Mouse (Mus musculus): ENCODE results near the gene Selenov. TPM values are rescaled to one million over a fixed set of nuclear protein-coding genes. Genes with fewer than 3 reads are reported as not detected.

Gene Selenov
- polyA plus RNA-seq, 1 experiment from 2014 or later: not detected

- no peak overlapping the region for H3K27ac ChIP-seq (ENCODE audit: low read depth, low read length)
- 70% methylated on average over 3 of the region's 3 CpGs for WGBS
Observed at GRCm38 (mm10) chr7:28271761-28272160, 19.2 kb downstream of the Selenov start.

GRCm38 (mm10) chr7:28269355-28269754, 21.6 kb downstream of the Selenov start:
- Histone ChIP-seq H3K36me3 (ENCODE audit: control insufficient read depth, insufficient read depth, low read length) (peaks cover 3% of the 10 kb centered on the region; the same call in 1 of the 2 replicates), H3K4me1 (ENCODE audit: control insufficient read depth, insufficient read depth, low read length) (peaks cover 4% of the 10 kb centered on the region; the same call in 1 of the 2 replicates), H3K9me3 (ENCODE audit: control insufficient read depth, low read length) (no peaks in the 10 kb centered on the region), H3K27ac (ENCODE audit: low read depth, low read length) (no peak overlapping the region), H3K9ac (ENCODE audit: low read depth, low read length) (no peak overlapping the region), H3K27me3 (ENCODE audit: control insufficient read depth, insufficient read depth, low read length) (no peaks in the 10 kb centered on the region), H3K4me2 (replicated peaks; ENCODE audit: low read depth, low read length) (peak overlapping the region; percentile 82; the same call in 1 of the 2 replicates), H3K4me3 (ENCODE audit: low read length) (no peak overlapping the region; the same call in 1 of the 2 replicates)
- no peak for ATAC-seq (ENCODE audit: low FRiP score, low TSS enrichment)
- WGBS: 93% methylated on average over 12 of the region's 12 CpGs

More at GRCm38 (mm10) chr7:28271761-28272160, 19.2 kb downstream of the Selenov start:
- Histone ChIP-seq H3K4me2 (replicated peaks; ENCODE audit: low read depth, low read length) (no peak overlapping the region), H3K27me3 (ENCODE audit: control insufficient read depth, insufficient read depth, low read length) (no peaks in the 10 kb centered on the region), H3K36me3 (ENCODE audit: control insufficient read depth, insufficient read depth, low read length) (peaks cover 3% of the 10 kb centered on the region; the same call in 1 of the 2 replicates), H3K9ac (ENCODE audit: low read depth, low read length) (no peak overlapping the region), H3K4me1 (ENCODE audit: control insufficient read depth, insufficient read depth, low read length) (peaks cover 4% of the 10 kb centered on the region; the same call in 1 of the 2 replicates), H3K9me3 (ENCODE audit: control insufficient read depth, low read length) (no peaks in the 10 kb centered on the region), H3K4me3 (ENCODE audit: low read length) (no peak overlapping the region)
- ATAC-seq (ENCODE audit: low FRiP score, low TSS enrichment): no peak

DNA sequence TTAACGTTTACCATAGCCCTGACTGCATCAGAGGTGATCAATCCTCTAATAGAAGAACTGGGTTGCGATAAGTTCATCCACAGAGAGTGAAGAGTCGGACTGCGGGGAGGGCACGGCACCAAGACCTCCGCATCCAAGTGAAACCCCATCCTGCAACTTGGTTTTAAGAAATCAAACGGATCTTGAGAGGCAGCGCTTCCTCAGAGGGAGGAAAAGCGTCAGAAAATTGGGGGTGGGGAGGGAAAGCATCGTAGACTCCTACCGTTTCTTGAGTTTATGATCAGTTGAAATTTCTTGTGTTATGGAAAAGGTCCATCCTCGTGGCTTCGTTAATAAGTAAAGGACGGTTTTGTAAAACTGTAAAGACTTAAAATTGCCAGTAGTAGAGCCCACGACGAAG, 22.4 kb downstream of the Selenov start:
- Histone ChIP-seq H3K9ac (ENCODE audit: low read depth, low read length) (peak overlapping the region; percentile 97), H3K4me3 (ENCODE audit: low read length) (peak overlapping the region; percentile 85), H3K27ac (ENCODE audit: low read depth, low read length) (peak overlapping the region; percentile 65; the same call in 1 of the 2 replicates), H3K9me3 (ENCODE audit: control insufficient read depth, low read length) (no peaks in the 10 kb centered on the region), H3K36me3 (ENCODE audit: control insufficient read depth, insufficient read depth, low read length) (peaks cover 3% of the 10 kb centered on the region; the same call in 1 of the 2 replicates), H3K4me1 (ENCODE audit: control insufficient read depth, insufficient read depth, low read length) (peaks cover 4% of the 10 kb centered on the region; the same call in 1 of the 2 replicates), H3K4me2 (replicated peaks; ENCODE audit: low read depth, low read length) (peak overlapping the region; percentile 82), H3K27me3 (ENCODE audit: control insufficient read depth, insufficient read depth, low read length) (no peaks in the 10 kb centered on the region)
- ATAC-seq (ENCODE audit: low FRiP score, low TSS enrichment): no peak
- WGBS: 21% methylated on average over 16 of the region's 16 CpGs

GRCm38 (mm10) chr7:28268042-28268531, 22.9 kb downstream of the Selenov start:
- Histone ChIP-seq H3K4me3 (ENCODE audit: low read length) (peak overlapping the region; percentile 85), H3K4me1 (ENCODE audit: control insufficient read depth, insufficient read depth, low read length) (peaks cover 4% of the 10 kb centered on the region; the same call in 1 of the 2 replicates), H3K27me3 (ENCODE audit: control insufficient read depth, insufficient read depth, low read length) (no peaks in the 10 kb centered on the region), H3K4me2 (replicated peaks; ENCODE audit: low read depth, low read length) (peak overlapping the region; percentile 82), H3K9me3 (ENCODE audit: control insufficient read depth, low read length) (no peaks in the 10 kb centered on the region), H3K9ac (ENCODE audit: low read depth, low read length) (peak overlapping the region; percentile 97), H3K36me3 (ENCODE audit: control insufficient read depth, insufficient read depth, low read length) (peaks cover 2% of the 10 kb centered on the region; the same call in 1 of the 2 replicates), H3K27ac (ENCODE audit: low read depth, low read length) (peak overlapping the region; percentile 65; the same call in 1 of the 2 replicates)
- under 1% methylated on average over 45 of the region's 62 CpGs for WGBS
- peak; percentile 77 for ATAC-seq (ENCODE audit: low FRiP score, low TSS enrichment)

DNA sequence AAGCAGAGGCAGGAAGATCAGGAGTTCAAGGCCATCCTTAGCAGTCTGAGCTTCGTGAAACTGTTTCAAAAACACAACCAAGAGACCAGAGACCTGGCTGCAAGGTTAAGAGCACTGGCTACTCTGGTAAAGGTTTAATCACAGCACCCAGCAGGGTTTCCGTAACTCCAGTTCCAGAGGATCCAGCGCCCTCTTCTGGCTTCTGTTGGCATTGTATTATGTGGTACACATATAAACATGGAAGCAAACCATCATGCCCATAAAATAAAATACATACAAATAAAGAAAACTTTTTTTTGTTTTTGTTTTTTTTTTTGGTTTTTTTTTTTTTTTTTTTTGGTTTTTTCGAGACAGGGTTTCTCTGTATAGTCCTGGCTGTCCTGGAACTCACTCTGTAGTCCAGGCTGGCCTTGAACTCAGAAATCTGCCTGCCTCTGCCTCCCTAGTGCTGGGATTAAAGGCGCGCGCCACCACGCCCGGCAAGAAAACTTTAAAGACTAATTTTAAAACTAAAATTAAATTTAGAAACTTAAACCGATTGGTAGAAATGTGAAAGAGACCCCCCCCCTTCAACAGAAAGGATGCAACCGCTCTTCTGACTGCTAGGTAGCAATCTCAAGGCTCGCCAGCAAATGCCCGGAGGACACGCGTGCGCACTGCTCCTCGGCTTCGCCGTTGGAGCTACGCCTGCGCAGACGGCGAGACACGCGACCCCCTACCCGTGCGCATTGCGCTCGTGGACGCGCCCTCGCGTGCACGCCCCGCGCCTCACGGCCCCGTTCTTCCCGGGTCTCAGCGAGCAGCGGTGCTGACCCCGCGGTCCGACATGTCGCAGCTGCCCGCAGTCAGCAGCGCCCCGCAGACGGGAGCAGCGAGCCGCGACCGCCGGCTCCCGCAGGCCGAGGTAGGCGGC, 23.6 kb downstream of the Selenov start, which contains the start of gene Eid2:
Gene Eid2, plus strand, starts transcription at position 753 of the 913 bp plus-strand sequence.
- H3K9me3 ChIP-seq (ENCODE audit: control insufficient read depth, low read length): no peaks in the 10 kb centered on the region
- H3K27ac ChIP-seq (ENCODE audit: low read depth, low read length): peak within 1 kb of the TSS; percentile 65; the same call in 1 of the 2 replicates
- peak; percentile 91 for ATAC-seq (ENCODE audit: low FRiP score, low TSS enrichment)
- peak within 1 kb of the TSS; percentile 82 for H3K4me2 ChIP-seq (replicated peaks; ENCODE audit: low read depth, low read length)
- peaks cover 4% of the 10 kb centered on the region; the same call in 1 of the 2 replicates for H3K4me1 ChIP-seq (ENCODE audit: control insufficient read depth, insufficient read depth, low read length)
- no peaks in the 10 kb centered on the region; the same call in 1 of the 2 replicates for H3K36me3 ChIP-seq (ENCODE audit: control insufficient read depth, insufficient read depth, low read length)
- peak within 1 kb of the TSS; percentile 97 for H3K9ac ChIP-seq (ENCODE audit: low read depth, low read length)
- 7% methylated on average over 57 of the region's 57 CpGs for WGBS
- no peaks in the 10 kb centered on the region for H3K27me3 ChIP-seq (ENCODE audit: control insufficient read depth, insufficient read depth, low read length)
- peak within 1 kb of the TSS; percentile 85 for H3K4me3 ChIP-seq (ENCODE audit: low read length)

- no peak overlapping the region for H3K9ac ChIP-seq (ENCODE audit: low read depth, low read length)
- no peak overlapping the region for H3K4me3 ChIP-seq (ENCODE audit: low read length)
- no peaks in the 10 kb centered on the region; the same call in 1 of the 2 replicates for H3K36me3 ChIP-seq (ENCODE audit: control insufficient read depth, insufficient read depth, low read length)
- no peaks in the 10 kb centered on the region for H3K27me3 ChIP-seq (ENCODE audit: control insufficient read depth, insufficient read depth, low read length)
- no peak overlapping the region for H3K27ac ChIP-seq (ENCODE audit: low read depth, low read length)
- peaks cover 4% of the 10 kb centered on the region; the same call in 1 of the 2 replicates for H3K4me1 ChIP-seq (ENCODE audit: control insufficient read depth, insufficient read depth, low read length)
- no peaks in the 10 kb centered on the region for H3K9me3 ChIP-seq (ENCODE audit: control insufficient read depth, low read length)
- no peak for ATAC-seq (ENCODE audit: low FRiP score, low TSS enrichment)
- H3K4me2 ChIP-seq (replicated peaks; ENCODE audit: low read depth, low read length): no peak overlapping the region
- 90% methylated on average over 13 of the region's 13 CpGs for WGBS
Observed at GRCm38 (mm10) chr7:28265391-28265790, 25.6 kb downstream of the Selenov start.

DNA sequence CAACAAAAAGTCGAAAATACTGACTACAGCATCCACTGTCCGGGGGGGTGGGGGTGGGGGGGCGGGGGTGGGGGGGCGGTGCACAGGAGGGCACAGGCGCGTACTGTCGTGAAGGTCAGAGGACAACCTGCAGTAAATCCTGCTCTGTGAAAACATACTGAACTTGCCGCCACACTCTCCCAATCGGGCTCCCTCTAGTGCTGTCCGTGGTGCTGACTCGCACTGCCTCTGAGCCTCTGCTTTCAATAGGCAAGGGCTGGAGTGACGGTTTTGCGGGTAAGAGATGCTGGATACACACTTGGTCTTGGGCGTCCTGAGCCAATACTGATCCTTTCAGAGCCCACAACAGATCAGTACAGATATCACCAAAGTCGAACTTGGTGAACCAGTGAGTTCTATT, 27.2 kb downstream of the Selenov start:
- no peak overlapping the region for H3K9ac ChIP-seq (ENCODE audit: low read depth, low read length)
- ATAC-seq (ENCODE audit: low FRiP score, low TSS enrichment): no peak
- 3% methylated on average over 15 of the region's 15 CpGs for WGBS

GRCm38 (mm10) chr7:28262861-28263260, 28.1 kb downstream of the Selenov start:
- whole genome bisulfite sequencing: 29% methylated on average over 5 of the region's 5 CpGs
- Histone ChIP-seq H3K9ac (ENCODE audit: low read depth, low read length) (no peak overlapping the region), H3K36me3 (ENCODE audit: control insufficient read depth, insufficient read depth, low read length) (no peaks in the 10 kb centered on the region), H3K27ac (ENCODE audit: low read depth, low read length) (no peak overlapping the region), H3K4me2 (replicated peaks; ENCODE audit: low read depth, low read length) (no peak overlapping the region), H3K4me1 (ENCODE audit: control insufficient read depth, insufficient read depth, low read length) (no peaks in the 10 kb centered on the region), H3K27me3 (ENCODE audit: control insufficient read depth, insufficient read depth, low read length) (no peaks in the 10 kb centered on the region), H3K4me3 (ENCODE audit: low read length) (no peak overlapping the region), H3K9me3 (ENCODE audit: control insufficient read depth, low read length) (no peaks in the 10 kb centered on the region)
- no peak for ATAC-seq (ENCODE audit: low FRiP score, low TSS enrichment)

More for the DNA sequence above, 27.2 kb downstream of the Selenov start:
- no peaks in the 10 kb centered on the region for H3K27me3 ChIP-seq (ENCODE audit: control insufficient read depth, insufficient read depth, low read length)
- H3K36me3 ChIP-seq (ENCODE audit: control insufficient read depth, insufficient read depth, low read length): no peaks in the 10 kb centered on the region
- H3K4me2 ChIP-seq (replicated peaks; ENCODE audit: low read depth, low read length): no peak overlapping the region
- H3K9me3 ChIP-seq (ENCODE audit: control insufficient read depth, low read length): no peaks in the 10 kb centered on the region
- H3K4me1 ChIP-seq (ENCODE audit: control insufficient read depth, insufficient read depth, low read length): peaks cover 4% of the 10 kb centered on the region; the same call in 1 of the 2 replicates
- H3K4me3 ChIP-seq (ENCODE audit: low read length): no peak overlapping the region
- H3K27ac ChIP-seq (ENCODE audit: low read depth, low read length): no peak overlapping the region
